Mouse (Mus musculus): ENCODE measurements around the gene Tmem87b. TPM values are rescaled to one million over a fixed set of nuclear protein-coding genes. Genes with fewer than 3 reads are reported as not detected.

The Tmem87b gene
- polyA plus RNA-seq, 1 experiment from 2014 or later: 27.9 TPM

DNA sequence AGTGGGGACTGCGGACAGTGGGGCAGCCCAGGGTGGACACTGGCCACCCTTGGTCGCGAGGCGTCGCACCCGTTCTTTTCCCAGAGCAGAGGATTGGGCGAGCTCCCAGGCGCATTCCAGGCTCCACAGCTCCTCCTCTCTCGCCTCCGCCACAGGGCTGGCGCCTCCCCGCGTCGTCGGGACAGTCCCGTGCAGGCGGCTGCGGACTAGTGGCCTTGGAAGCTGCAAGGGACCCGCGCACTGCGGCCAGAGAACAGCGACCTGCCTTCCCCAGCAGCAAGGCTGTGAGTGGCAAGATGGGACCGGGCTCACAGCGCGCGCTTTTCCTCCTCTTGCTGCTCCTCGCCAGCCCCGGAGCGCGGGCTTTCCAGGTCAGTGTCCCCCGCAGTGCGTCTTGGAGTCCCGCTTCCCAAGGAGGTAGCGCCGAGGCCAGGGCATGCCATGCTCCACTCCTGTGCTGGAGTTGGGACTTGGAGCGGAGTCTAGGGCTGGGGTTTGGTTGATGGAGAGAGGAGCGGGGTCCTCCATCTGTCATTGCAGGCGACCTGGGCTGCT, 45.9 kb downstream of the Tmem87b start:
- Histone ChIP-seq H3K4me2 (ENCODE audit: low read length) (peak overlapping the region; percentile 82), H3K36me3 (ENCODE audit: control insufficient read depth, insufficient read depth, low read length) (no peaks in the 10 kb centered on the region), H3K9me3 (ENCODE audit: control insufficient read depth, low read length) (no peaks in the 10 kb centered on the region), H3K4me1 (ENCODE audit: control insufficient read depth in 2 of 2, insufficient read depth in 2 of 2, low read length in 2 of 2) (peaks cover 0 to 3% of the 10 kb centered on the region in 2 experiments; a peak in 2 of 4 replicates), H3K27me3 (ENCODE audit: control insufficient read depth, insufficient read depth, low read length) (peaks cover 15% of the 10 kb centered on the region), H3K27ac (replicated peaks in 1 of 2; ENCODE audit: control insufficient read depth in 1 of 2, insufficient read depth in 1 of 2, low read depth in 2 of 2, low read length in 2 of 2) (no peak overlapping the region), H3K9ac (ENCODE audit: low read length) (peak overlapping the region; percentile 44), H3K4me3 (ENCODE audit: control insufficient read depth in 1 of 2, insufficient read depth in 1 of 2, low read depth in 1 of 2, low read length in 2 of 2) (peak overlapping the region; percentile 39 to 50)
- peak; percentile 76 for ATAC-seq (ENCODE audit: insufficient number of reproducible peaks, insufficient read depth, low FRiP score, low read depth)
- WGBS: 0% methylated on average over 38 of the region's 38 CpGs

GRCm38 (mm10) chr2:128865061-128865460, 47.1 kb downstream of the Tmem87b start:
- WGBS: 36% methylated on average over 3 of the region's 3 CpGs
- peaks cover 15% of the 10 kb centered on the region for H3K27me3 ChIP-seq (ENCODE audit: control insufficient read depth, insufficient read depth, low read length)

GRCm38 (mm10) chr2:128871656-128872055, 53.7 kb downstream of the Tmem87b start:
- no peak overlapping the region for H3K27ac ChIP-seq (replicated peaks in 1 of 2; ENCODE audit: control insufficient read depth in 1 of 2, insufficient read depth in 1 of 2, low read depth in 2 of 2, low read length in 2 of 2)
- H3K4me2 ChIP-seq (ENCODE audit: low read length): no peak overlapping the region
- ATAC-seq (ENCODE audit: insufficient number of reproducible peaks, insufficient read depth, low FRiP score, low read depth): no peak
- no peaks in the 10 kb centered on the region for H3K9me3 ChIP-seq (ENCODE audit: control insufficient read depth, low read length)
- H3K4me1 ChIP-seq (ENCODE audit: control insufficient read depth in 2 of 2, insufficient read depth in 2 of 2, low read length in 2 of 2): no peaks in the 10 kb centered on the region
- no peaks in the 10 kb centered on the region for H3K36me3 ChIP-seq (ENCODE audit: control insufficient read depth, insufficient read depth, low read length)
- 66% methylated on average over 8 of the region's 8 CpGs for WGBS
- no peaks in the 10 kb centered on the region for H3K27me3 ChIP-seq (ENCODE audit: control insufficient read depth, insufficient read depth, low read length)
- H3K9ac ChIP-seq (ENCODE audit: low read length): no peak overlapping the region
- H3K4me3 ChIP-seq (ENCODE audit: control insufficient read depth in 1 of 2, insufficient read depth in 1 of 2, low read depth in 1 of 2, low read length in 2 of 2): no peak overlapping the region

More at GRCm38 (mm10) chr2:128865061-128865460, 47.1 kb downstream of the Tmem87b start:
- Histone ChIP-seq H3K9me3 (ENCODE audit: control insufficient read depth, low read length) (no peaks in the 10 kb centered on the region), H3K9ac (ENCODE audit: low read length) (no peak overlapping the region), H3K4me3 (ENCODE audit: control insufficient read depth in 1 of 2, insufficient read depth in 1 of 2, low read depth in 1 of 2, low read length in 2 of 2) (no peak overlapping the region), H3K4me2 (ENCODE audit: low read length) (no peak overlapping the region), H3K4me1 (ENCODE audit: control insufficient read depth in 2 of 2, insufficient read depth in 2 of 2, low read length in 2 of 2) (peaks cover 0 to 3% of the 10 kb centered on the region in 2 experiments; a peak in 2 of 4 replicates), H3K27ac (replicated peaks in 1 of 2; ENCODE audit: control insufficient read depth in 1 of 2, insufficient read depth in 1 of 2, low read depth in 2 of 2, low read length in 2 of 2) (no peak overlapping the region), H3K36me3 (ENCODE audit: control insufficient read depth, insufficient read depth, low read length) (no peaks in the 10 kb centered on the region)
- ATAC-seq (ENCODE audit: insufficient number of reproducible peaks, insufficient read depth, low FRiP score, low read depth): no peak

DNA sequence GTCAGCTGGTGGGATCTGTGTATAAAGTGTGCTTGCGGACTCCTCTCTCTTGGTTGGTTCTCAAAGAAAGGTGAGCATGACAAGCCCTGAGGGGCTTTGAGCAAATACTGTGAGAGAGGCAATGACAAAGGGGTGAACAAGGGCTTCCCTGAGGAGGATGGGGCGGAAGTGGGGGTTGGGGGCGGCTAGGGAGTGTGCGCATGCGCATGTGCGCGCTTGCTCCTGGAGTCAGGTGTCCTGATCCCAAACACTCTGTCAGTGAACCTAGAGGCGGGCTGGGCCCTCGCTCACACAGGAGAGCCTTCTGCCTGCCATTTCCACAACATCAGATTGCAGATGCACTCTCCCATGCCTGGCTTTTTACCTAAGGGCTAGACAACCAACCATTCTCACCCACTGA, 54.3 kb downstream of the Tmem87b start:
- no peak overlapping the region for H3K27ac ChIP-seq (replicated peaks in 1 of 2; ENCODE audit: control insufficient read depth in 1 of 2, insufficient read depth in 1 of 2, low read depth in 2 of 2, low read length in 2 of 2)
- H3K9ac ChIP-seq (ENCODE audit: low read length): no peak overlapping the region
- no peaks in the 10 kb centered on the region for H3K4me1 ChIP-seq (ENCODE audit: control insufficient read depth in 2 of 2, insufficient read depth in 2 of 2, low read length in 2 of 2)
- no peaks in the 10 kb centered on the region for H3K9me3 ChIP-seq (ENCODE audit: control insufficient read depth, low read length)
- no peak overlapping the region for H3K4me3 ChIP-seq (ENCODE audit: control insufficient read depth in 1 of 2, insufficient read depth in 1 of 2, low read depth in 1 of 2, low read length in 2 of 2)
- no peak overlapping the region for H3K4me2 ChIP-seq (ENCODE audit: low read length)
- H3K27me3 ChIP-seq (ENCODE audit: control insufficient read depth, insufficient read depth, low read length): no peaks in the 10 kb centered on the region
- ATAC-seq (ENCODE audit: insufficient number of reproducible peaks, insufficient read depth, low FRiP score, low read depth): no peak
- H3K36me3 ChIP-seq (ENCODE audit: control insufficient read depth, insufficient read depth, low read length): no peaks in the 10 kb centered on the region
- 80% methylated on average over 9 of the region's 9 CpGs for WGBS

DNA sequence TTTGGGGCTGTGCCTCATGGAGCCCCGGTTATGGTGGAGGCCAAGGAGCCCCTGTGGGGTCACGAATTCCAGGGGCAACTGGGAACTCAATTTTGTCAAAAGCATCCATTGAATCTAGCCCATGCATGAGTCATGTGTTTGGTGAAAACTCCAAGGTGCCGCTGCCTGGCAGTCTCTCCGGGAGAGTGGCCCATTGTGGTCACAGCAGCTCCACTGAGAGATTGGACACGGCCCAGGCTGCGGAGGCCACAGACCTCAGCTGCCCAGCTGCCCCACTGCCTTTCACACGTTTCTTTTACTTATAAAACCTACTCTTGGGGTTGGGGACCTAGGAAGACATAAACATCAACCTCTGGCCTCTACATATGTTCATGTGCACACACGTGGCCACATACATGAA, 57.6 kb downstream of the Tmem87b start:
- no peaks in the 10 kb centered on the region for H3K36me3 ChIP-seq (ENCODE audit: control insufficient read depth, insufficient read depth, low read length)
- no peaks in the 10 kb centered on the region for H3K9me3 ChIP-seq (ENCODE audit: control insufficient read depth, low read length)
- 78% methylated on average over 8 of the region's 8 CpGs for whole genome bisulfite sequencing
- ATAC-seq (ENCODE audit: insufficient number of reproducible peaks, insufficient read depth, low FRiP score, low read depth): no peak
- no peaks in the 10 kb centered on the region for H3K27me3 ChIP-seq (ENCODE audit: control insufficient read depth, insufficient read depth, low read length)
- H3K4me3 ChIP-seq (ENCODE audit: control insufficient read depth in 1 of 2, insufficient read depth in 1 of 2, low read depth in 1 of 2, low read length in 2 of 2): no peak overlapping the region
- H3K4me1 ChIP-seq (ENCODE audit: control insufficient read depth in 2 of 2, insufficient read depth in 2 of 2, low read length in 2 of 2): no peaks in the 10 kb centered on the region
- H3K9ac ChIP-seq (ENCODE audit: low read length): no peak overlapping the region
- H3K27ac ChIP-seq (replicated peaks in 1 of 2; ENCODE audit: control insufficient read depth in 1 of 2, insufficient read depth in 1 of 2, low read depth in 2 of 2, low read length in 2 of 2): no peak overlapping the region
- H3K4me2 ChIP-seq (ENCODE audit: low read length): no peak overlapping the region

DNA sequence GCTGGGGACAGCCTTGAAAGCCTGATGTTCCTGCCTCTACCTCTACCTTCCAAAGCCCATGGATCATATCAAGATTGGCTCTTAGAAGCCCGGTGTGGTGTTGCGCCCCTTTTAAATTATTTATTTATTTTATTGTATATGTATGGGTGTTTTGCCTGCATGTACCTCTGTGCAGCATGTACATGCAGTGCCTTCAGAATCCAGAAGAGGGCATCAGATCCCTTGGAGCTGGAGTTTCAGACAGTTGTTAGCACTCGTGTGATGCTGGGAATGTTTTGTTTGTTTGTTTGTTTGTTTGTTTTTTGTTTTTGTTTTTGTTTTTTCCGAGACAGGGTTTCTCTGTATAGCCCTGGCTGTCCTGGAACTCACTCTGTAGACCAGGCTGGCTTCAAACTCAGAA, 63.3 kb downstream of the Tmem87b start:
- no peak overlapping the region for H3K27ac ChIP-seq (replicated peaks in 1 of 2; ENCODE audit: control insufficient read depth in 1 of 2, insufficient read depth in 1 of 2, low read depth in 2 of 2, low read length in 2 of 2)
- 62% methylated on average over 4 of the region's 4 CpGs for WGBS
- H3K4me2 ChIP-seq (ENCODE audit: low read length): no peak overlapping the region
- H3K4me1 ChIP-seq (ENCODE audit: control insufficient read depth in 2 of 2, insufficient read depth in 2 of 2, low read length in 2 of 2): no peaks in the 10 kb centered on the region
- no peaks in the 10 kb centered on the region for H3K9me3 ChIP-seq (ENCODE audit: control insufficient read depth, low read length)
- H3K4me3 ChIP-seq (ENCODE audit: control insufficient read depth in 1 of 2, insufficient read depth in 1 of 2, low read depth in 1 of 2, low read length in 2 of 2): no peak overlapping the region
- no peaks in the 10 kb centered on the region for H3K27me3 ChIP-seq (ENCODE audit: control insufficient read depth, insufficient read depth, low read length)
- no peak overlapping the region for H3K9ac ChIP-seq (ENCODE audit: low read length)
- H3K36me3 ChIP-seq (ENCODE audit: control insufficient read depth, insufficient read depth, low read length): no peaks in the 10 kb centered on the region
- no peak for ATAC-seq (ENCODE audit: insufficient number of reproducible peaks, insufficient read depth, low FRiP score, low read depth)

DNA sequence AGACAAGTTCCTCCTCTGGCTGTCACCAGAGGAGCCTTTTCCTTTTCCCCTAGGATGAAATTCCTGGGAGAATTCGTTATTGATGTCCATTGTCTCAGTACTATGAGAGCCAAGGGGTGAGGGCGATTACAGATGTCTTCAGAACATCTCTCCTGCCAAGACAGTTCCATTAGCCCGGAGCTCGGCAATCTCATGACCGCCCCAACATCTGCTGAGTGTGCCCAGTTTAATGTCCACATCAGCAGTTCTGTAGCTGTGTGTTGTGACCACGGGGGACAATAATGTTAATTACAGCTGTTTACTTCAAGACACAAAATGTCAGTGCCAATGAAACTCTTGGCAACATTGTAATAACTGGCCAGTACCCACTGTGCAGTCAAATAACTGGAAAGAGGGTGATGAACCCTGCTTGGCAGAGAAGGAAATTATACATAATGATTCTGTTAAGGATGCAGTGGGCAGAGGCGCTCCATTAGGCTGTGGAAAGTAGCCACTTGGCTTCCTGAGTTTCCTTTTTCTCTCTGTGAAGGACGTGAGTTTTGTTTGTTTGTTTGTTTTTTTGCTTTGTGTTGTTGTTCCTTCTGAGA, 67.4 kb downstream of the Tmem87b start:
- Histone ChIP-seq H3K4me2 (ENCODE audit: low read length) (no peak overlapping the region), H3K27ac (replicated peaks in 1 of 2; ENCODE audit: control insufficient read depth in 1 of 2, insufficient read depth in 1 of 2, low read depth in 2 of 2, low read length in 2 of 2) (no peak overlapping the region), H3K9ac (ENCODE audit: low read length) (no peak overlapping the region), H3K27me3 (ENCODE audit: control insufficient read depth, insufficient read depth, low read length) (no peaks in the 10 kb centered on the region), H3K36me3 (ENCODE audit: control insufficient read depth, insufficient read depth, low read length) (no peaks in the 10 kb centered on the region), H3K9me3 (ENCODE audit: control insufficient read depth, low read length) (no peaks in the 10 kb centered on the region), H3K4me3 (ENCODE audit: control insufficient read depth in 1 of 2, insufficient read depth in 1 of 2, low read depth in 1 of 2, low read length in 2 of 2) (no peak overlapping the region), H3K4me1 (ENCODE audit: control insufficient read depth in 2 of 2, insufficient read depth in 2 of 2, low read length in 2 of 2) (peaks cover 0 to 4% of the 10 kb centered on the region in 2 experiments; a peak in 1 of 4 replicates)
- no peak for ATAC-seq (ENCODE audit: insufficient number of reproducible peaks, insufficient read depth, low FRiP score, low read depth)
- WGBS: 81% methylated on average over 8 of the region's 8 CpGs

Data from heart, embryonic 14.5 days (tissue).